Mouse (Mus musculus): ENCODE results near the gene Tmem183a.

GRCm38 (mm10) chr1:134406414-134406771 is 44.6 kb upstream of the Tmem183a start:
- no peak for TF ChIP-seq POLR2A (IDR thresholded peaks at IDR 0.05; ENCODE audit: low read depth, low read length)
- TF ChIP-seq CTCF (IDR thresholded peaks at IDR 0.05; ENCODE audit: extremely low read depth, insufficient read length, insufficient replicate concordance, low read depth, low read length) = no peak
